Mouse (Mus musculus): ENCODE measurements around the gene Kpna1. TPM values are rescaled to one million over a fixed set of nuclear protein-coding genes. Genes with fewer than 3 reads are reported as not detected.

The Kpna1 gene
- 104 TPM for polyA plus RNA-seq (2014; fragmentation: Illumina TruSeq; extraction: RNeasy Lipid Tissue Mini Kit (QIAGEN cat#74804))

GRCm38 (mm10) chr16:35978450-35978849 is at the start of gene Kpna1:
TSS of gene Kpna1 (plus strand) at chr16:35978750.

GRCm38 (mm10) chr16:35938211-35939151 is 40.1 kb upstream of the Kpna1 start, which contains the start of the genes Parp9 and Dtx3l:
TSS of gene Parp9 (plus strand) at chr16:35938470.
TSS of gene Dtx3l (minus strand) at chr16:35939151.

GRCm38 (mm10) chr16:36040640-36041624 is 62.4 kb downstream of the Kpna1 start, which contains the start of gene Wdr5b:
TSS of gene Wdr5b (plus strand) at chr16:36041190.

GRCm38 (mm10) chr16:36071450-36072379 is 93.2 kb downstream of the Kpna1 start, which contains the start of the genes Fam162a and Ccdc58:
TSS of gene Fam162a (minus strand) at chr16:36071594.
TSS of gene Ccdc58 (plus strand) at chr16:36071685.

Other genes starting within 250 kb of the Kpna1 start
- gene Dirc2, start 209.4 kb upstream of the Kpna1 start, polyA plus RNA-seq (2014; fragmentation: Illumina TruSeq; extraction: RNeasy Lipid Tissue Mini Kit (QIAGEN cat#74804)): 27.7 TPM
- 5.9 TPM for gene Hspbap1, start 208.4 kb upstream of the Kpna1 start, polyA plus RNA-seq (2014; fragmentation: Illumina TruSeq; extraction: RNeasy Lipid Tissue Mini Kit (QIAGEN cat#74804))
- gene Parp14, start 107.2 kb upstream of the Kpna1 start, polyA plus RNA-seq (2014; fragmentation: Illumina TruSeq; extraction: RNeasy Lipid Tissue Mini Kit (QIAGEN cat#74804)): 24.8 TPM
- 39.7 TPM for gene Parp9, start 40.3 kb upstream of the Kpna1 start, polyA plus RNA-seq (2014; fragmentation: Illumina TruSeq; extraction: RNeasy Lipid Tissue Mini Kit (QIAGEN cat#74804))
- 29.5 TPM for gene Dtx3l, start 39.6 kb upstream of the Kpna1 start, polyA plus RNA-seq (2014; fragmentation: Illumina TruSeq; extraction: RNeasy Lipid Tissue Mini Kit (QIAGEN cat#74804))
- 8.1 TPM for gene Wdr5b, start 62.4 kb downstream of the Kpna1 start, polyA plus RNA-seq (2014; fragmentation: Illumina TruSeq; extraction: RNeasy Lipid Tissue Mini Kit (QIAGEN cat#74804))
- 109 TPM for gene Fam162a, start 92.8 kb downstream of the Kpna1 start, polyA plus RNA-seq (2014; fragmentation: Illumina TruSeq; extraction: RNeasy Lipid Tissue Mini Kit (QIAGEN cat#74804))
- gene Ccdc58, start 92.9 kb downstream of the Kpna1 start, polyA plus RNA-seq (2014; fragmentation: Illumina TruSeq; extraction: RNeasy Lipid Tissue Mini Kit (QIAGEN cat#74804)): 179 TPM
- gene Csta1, start 152.5 kb downstream of the Kpna1 start, polyA plus RNA-seq (2014; fragmentation: Illumina TruSeq; extraction: RNeasy Lipid Tissue Mini Kit (QIAGEN cat#74804)): not detected
- not detected for gene Stfa2l1, start 178.1 kb downstream of the Kpna1 start, polyA plus RNA-seq (2014; fragmentation: Illumina TruSeq; extraction: RNeasy Lipid Tissue Mini Kit (QIAGEN cat#74804))
- not detected for gene Gm5483, start 205.5 kb downstream of the Kpna1 start, polyA plus RNA-seq (2014; fragmentation: Illumina TruSeq; extraction: RNeasy Lipid Tissue Mini Kit (QIAGEN cat#74804))
- not detected for gene Gm5416, start 231.7 kb downstream of the Kpna1 start, polyA plus RNA-seq (2014; fragmentation: Illumina TruSeq; extraction: RNeasy Lipid Tissue Mini Kit (QIAGEN cat#74804))
- gene 2010005H15Rik, start 242.7 kb downstream of the Kpna1 start, polyA plus RNA-seq (2014; fragmentation: Illumina TruSeq; extraction: RNeasy Lipid Tissue Mini Kit (QIAGEN cat#74804)): not detected

Measured in ovary, adult 10 weeks (tissue).